Mouse (Mus musculus): ENCODE results near the gene Ceacam16.
A peak's percentile ranks its signal among the peaks of the same experiment; 100 is the strongest.

Gene Ceacam16

DNA sequence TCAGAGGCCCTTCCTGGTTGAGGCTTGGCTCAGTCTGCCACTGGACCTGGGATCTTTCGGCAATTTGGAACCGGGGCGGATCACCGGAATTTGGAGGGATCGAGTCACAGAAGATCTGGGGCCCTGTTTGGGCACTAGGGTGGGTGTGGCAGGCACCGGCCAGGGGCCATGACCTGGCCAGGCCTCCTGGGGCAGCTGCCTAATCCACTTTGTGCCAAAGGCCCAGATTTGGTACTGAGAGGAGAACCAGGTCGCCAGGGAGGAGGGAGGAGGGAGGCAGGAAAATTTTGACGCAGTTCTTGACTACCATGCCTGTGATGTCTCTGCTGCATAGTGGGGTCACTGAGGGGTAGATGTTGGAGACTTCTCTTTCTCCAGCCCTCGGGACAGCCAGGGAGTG lies at the start of gene Ceacam16:
Gene Ceacam16 (minus strand): TSS at position 101 of the 400 bp plus-strand sequence.
- no peak for DNase-seq (ENCODE audit: low spot score)

- DNase-seq (ENCODE audit: low spot score) = peak; percentile 88
Observed at GRCm38 (mm10) chr7:19910421-19911291, 49.6 kb upstream of the Ceacam16 start.

- DNase-seq (ENCODE audit: low spot score) = peak; percentile 66
Observed at GRCm38 (mm10) chr7:19889881-19890280, 28.8 kb upstream of the Ceacam16 start.

- no peak for DNase-seq (ENCODE audit: low spot score)
Observed at GRCm38 (mm10) chr7:19887849-19888248, 26.8 kb upstream of the Ceacam16 start, which contains the start of gene Ceacam19. Ceacam19 (minus strand) TSS chr7:19887965.

GRCm38 (mm10) chr7:19880754-19881153 lies 19.7 kb upstream of the Ceacam16 start:
- DNase-seq (ENCODE audit: low spot score) = no peak

DNA sequence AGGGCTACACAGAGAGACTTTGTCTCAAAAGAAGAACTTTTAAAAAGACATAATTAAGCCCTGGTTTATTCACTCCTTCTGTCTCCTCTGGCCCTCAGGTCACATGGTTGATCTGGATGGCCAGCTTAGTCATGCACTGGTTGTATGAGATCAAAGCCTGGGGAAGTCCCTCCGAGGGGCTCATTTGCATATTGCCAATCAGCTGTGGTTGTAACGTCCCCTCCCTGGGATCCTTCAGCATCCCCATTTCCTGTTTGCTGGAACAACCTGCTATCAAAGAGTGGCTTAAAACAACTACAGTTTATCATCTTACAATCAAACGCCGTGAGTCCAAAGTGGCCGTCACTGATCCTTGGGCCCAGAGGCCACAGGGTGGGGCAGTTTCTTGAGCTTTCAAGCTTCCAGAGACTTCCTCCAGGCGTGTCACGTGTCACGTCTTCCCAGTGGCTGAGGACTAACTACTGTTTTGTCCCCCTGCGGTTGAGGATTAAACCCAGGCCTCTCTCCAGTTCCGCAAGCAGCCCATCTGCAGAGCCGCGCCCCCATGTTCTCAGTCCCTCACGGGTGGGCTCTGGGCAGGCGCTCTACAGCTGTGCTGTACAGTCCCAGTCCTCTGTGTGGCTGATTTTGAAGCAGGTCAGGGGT lies 15.8 kb upstream of the Ceacam16 start:
- no peak for DNase-seq (ENCODE audit: low spot score)

DNA sequence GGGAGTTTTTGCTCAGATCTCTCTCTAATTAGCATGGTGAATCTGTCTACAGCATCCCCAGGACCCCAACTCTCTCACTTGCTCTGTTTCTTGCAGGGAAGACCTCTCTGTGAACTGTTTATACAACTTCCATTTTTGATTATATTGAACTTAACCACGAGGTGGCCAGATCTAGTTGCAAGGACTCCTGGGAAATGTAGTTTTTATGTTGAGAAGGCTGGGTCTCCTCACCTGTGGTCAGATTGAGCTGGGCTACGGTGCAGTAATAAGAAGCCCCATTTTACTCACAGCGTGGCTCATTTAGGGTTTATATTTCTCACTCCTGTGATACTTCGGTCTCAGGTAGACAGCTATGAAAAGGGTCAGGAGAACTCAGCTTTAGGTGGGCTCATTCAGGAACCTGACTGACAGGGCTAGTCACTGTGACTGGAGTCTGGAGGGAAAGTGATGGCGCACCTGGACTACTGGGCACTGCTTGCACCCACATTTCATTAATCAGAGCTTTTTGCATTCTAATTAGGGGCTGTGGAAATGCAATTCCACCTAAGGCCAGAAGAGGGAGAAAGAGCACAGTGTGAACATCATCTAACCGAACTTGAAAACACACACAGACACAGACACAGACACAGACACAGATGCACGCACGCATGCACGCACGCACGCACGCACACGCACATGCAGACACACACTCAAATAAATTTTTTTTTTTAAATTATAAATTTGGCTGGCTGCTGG lies 15.0 kb upstream of the Ceacam16 start:
- DNase-seq (ENCODE audit: low spot score) = peak; percentile 71

GRCm38 (mm10) chr7:19871943-19872601 lies 11.0 kb upstream of the Ceacam16 start:
- DNase-seq (ENCODE audit: low spot score) = peak; percentile 39

GRCm38 (mm10) chr7:19871137-19871621 lies 10.1 kb upstream of the Ceacam16 start:
- no peak for DNase-seq (ENCODE audit: low spot score)

- no peak for DNase-seq (ENCODE audit: low spot score)
Observed at GRCm38 (mm10) chr7:19867751-19868399, 6.8 kb upstream of the Ceacam16 start.

DNA sequence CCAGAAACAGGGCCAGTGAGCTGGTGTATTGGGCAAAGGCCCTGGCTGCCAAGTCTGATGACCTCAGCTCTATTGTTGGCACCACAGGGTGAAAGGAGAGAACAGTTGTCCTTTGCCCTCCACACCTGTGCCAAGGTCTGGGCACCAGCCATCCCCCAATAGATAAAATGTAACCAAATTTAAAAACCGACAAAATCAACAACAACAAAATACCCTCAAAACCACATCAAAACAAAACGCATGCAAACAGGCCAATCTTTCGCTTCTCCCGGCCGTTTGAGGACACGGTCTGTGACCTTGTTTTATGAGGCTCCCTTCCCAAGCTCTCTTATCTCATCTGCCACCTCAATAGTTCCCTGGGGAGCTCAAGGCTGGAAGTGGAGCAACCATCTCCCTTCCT lies 5.4 kb upstream of the Ceacam16 start:
- no peak for DNase-seq (ENCODE audit: low spot score)

DNA sequence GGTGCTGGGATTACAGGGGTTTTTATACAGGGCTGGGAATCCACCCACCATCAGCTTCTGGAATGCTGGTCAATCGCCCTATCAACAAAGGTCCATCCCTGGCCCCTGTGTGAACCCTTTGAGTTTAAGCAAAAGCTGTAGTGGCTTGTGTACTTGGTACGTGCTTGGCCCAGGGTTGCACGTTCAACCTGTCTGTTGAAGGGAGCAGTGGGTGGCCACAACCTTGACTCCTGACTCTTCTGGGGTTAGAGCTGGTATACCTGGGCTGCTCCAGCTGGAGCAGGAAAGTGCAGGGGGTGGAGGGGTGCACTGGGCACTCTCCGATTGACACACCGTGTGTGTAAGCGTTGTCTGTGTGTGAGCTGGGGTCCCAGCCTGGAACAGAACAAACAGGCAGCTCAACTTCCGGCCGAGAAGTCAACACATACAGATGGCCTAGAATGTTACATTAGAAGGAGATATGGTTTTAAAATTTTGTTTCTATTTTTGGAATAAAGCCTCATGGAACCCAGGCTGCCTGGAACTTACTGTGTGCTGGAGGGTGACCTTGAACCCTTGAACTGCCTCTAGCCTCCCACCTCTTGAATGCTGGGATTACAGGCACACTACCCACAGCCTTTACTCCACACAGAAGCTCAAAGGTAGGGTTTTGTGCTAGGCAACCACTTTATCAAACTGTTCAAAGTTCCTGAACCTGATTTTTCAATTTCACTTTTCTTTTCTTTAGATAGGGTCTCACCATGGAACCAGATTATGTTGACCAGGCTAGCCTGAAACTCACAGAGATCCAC lies 4.3 kb upstream of the Ceacam16 start:
- DNase-seq (ENCODE audit: low spot score) = no peak

- no peak for DNase-seq (ENCODE audit: low spot score)
Observed at GRCm38 (mm10) chr7:19864241-19864640, 3.1 kb upstream of the Ceacam16 start.

GRCm38 (mm10) chr7:19859740-19860139 lies 1.4 kb downstream of the Ceacam16 start:
- no peak for DNase-seq (ENCODE audit: low spot score)

GRCm38 (mm10) chr7:19856283-19856682 lies 4.8 kb downstream of the Ceacam16 start:
- DNase-seq (ENCODE audit: low spot score) = no peak

- no peak for DNase-seq (ENCODE audit: low spot score)
Observed at GRCm38 (mm10) chr7:19855663-19856062, 5.4 kb downstream of the Ceacam16 start.

DNA sequence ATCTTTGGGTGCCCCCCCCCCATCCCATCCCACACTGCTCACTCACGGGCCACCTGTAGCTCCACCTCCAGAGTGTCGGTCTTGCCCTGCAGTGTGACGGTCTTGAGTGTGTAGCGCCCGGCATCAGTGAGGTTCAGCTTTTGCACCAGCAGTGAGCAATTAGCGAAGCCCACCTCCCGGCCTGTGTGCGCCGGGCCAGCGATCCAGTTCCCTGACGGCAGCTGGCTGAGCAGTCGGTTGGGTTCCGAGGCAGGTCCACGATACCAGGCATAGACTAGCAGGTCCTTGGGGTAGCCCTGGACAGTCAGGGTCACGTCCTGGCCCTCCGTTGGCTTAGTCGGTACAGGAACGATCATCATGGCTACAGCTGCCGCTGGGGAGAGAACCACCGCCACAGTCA lies 7.6 kb downstream of the Ceacam16 start:
- DNase-seq (ENCODE audit: low spot score) = no peak

- peak; percentile 57 for DNase-seq (ENCODE audit: low spot score)
Observed at GRCm38 (mm10) chr7:19851858-19852570, 9.1 kb downstream of the Ceacam16 start, which contains the start of gene Gm19345. Gm19345 (plus strand) TSS chr7:19852003.

DNA sequence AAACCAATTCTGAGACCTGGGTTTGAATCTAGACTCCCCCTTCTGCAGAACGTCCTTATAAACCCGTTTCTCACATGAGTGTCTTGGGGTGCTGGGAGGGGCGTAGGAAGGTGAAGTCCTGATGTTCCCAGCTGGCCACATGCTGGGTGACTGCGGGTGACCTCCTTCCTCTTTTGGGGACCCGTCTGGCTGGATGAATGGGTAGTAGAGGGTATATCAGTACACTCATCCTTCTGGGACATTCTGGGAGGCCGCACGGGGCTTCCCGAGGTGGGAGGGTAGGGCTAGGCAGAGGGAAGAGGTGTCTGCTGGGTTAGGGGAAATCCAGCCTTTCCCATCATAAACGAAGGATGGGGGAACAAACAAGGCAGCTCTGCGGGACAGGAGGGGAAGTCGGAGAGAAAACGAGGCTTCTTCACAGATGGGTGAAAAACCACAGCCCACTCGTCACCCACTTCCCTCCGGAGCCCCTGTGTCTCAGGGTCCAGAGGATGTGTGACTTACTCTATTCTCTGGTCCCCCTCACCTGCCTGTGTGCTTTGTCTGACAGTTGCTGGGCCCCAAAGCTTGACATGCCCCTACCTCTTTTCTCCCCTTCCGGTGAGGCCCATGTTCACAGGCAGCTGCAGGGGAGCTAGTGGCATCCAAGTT lies 16.5 kb downstream of the Ceacam16 start:
- DNase-seq (ENCODE audit: low spot score) = no peak
